Mouse (Mus musculus): ENCODE measurements around the gene Srebf2. TPM values are rescaled to one million over a fixed set of nuclear protein-coding genes. Genes with fewer than 3 reads are reported as not detected.

Gene Srebf2
- polyA plus RNA-seq, 1 experiment from 2014 or later, result 105 TPM

DNA sequence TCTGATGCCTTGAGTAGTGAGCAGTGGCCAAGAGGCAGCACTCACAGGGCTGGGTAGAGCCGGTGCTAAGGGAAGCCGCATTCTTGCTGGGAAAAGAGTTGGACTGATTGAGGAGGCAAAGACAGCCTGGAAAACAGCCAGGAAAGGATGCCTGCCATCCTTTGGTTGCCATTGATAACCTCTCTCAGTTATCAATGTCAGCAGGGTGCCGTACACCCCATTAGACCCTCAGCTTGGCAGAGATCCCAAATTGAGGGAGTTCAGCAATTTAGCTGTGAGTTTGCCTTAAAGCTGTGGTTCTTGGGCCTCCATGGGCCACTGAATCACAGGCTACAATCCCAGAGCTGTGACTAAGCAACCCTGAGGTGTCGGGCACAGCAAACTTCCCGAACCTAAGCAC is 34.1 kb downstream of the Srebf2 start:
- Histone ChIP-seq H3K9ac (replicated peaks; ENCODE audit: low read length) (no peak overlapping the region), H3K9me3 (replicated peaks; ENCODE audit: control insufficient read depth, low read length) (no peaks in the 10 kb centered on the region), H3K4me1 (ENCODE audit: control insufficient read depth, insufficient read depth, low read length) (no peaks in the 10 kb centered on the region), H3K36me3 (replicated peaks; ENCODE audit: control insufficient read depth, insufficient read depth, low read depth, low read length) (peaks cover 55% of the 10 kb centered on the region), H3K4me2 (ENCODE audit: low read depth, low read length) (no peak overlapping the region), H3K4me3 (ENCODE audit: low read depth, low read length) (no peak overlapping the region), H3K27me3 (ENCODE audit: control insufficient read depth, insufficient read depth, low read length) (no peaks in the 10 kb centered on the region), H3K27ac (replicated peaks; ENCODE audit: low read depth, low read length) (no peak overlapping the region)
- ATAC-seq (replicated peaks; ENCODE audit: insufficient number of reproducible peaks, low FRiP score, low TSS enrichment, low read depth) (no peak), DNase-seq (ENCODE audit: low spot score) (no peak)
- 95% methylated on average over 5 of the region's 5 CpGs for WGBS

DNA sequence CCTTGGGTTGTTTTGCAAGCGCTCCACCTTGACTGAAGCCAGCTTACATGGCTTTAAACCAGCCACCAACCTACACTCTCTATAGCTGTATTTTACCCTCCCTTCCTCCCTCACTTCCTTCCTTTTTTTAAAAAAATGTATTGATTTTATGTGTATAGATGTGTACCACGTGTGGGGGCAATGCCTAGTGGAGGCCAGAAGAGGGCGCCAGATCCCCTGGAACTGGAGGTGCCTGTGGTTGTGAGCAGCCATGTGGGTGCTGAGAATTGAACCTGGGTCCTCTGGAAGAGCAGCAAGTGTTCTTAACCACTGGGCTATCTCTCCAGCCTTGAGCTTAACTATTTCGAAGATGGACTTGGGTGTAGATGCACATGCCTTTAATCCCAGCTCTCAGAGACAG is 35.3 kb downstream of the Srebf2 start:
- ATAC-seq (replicated peaks; ENCODE audit: insufficient number of reproducible peaks, low FRiP score, low TSS enrichment, low read depth) (no peak), DNase-seq (ENCODE audit: low spot score) (no peak)
- no peaks in the 10 kb centered on the region for H3K27me3 ChIP-seq (ENCODE audit: control insufficient read depth, insufficient read depth, low read length)
- H3K4me2 ChIP-seq (ENCODE audit: low read depth, low read length), result no peak overlapping the region
- H3K36me3 ChIP-seq (replicated peaks; ENCODE audit: control insufficient read depth, insufficient read depth, low read depth, low read length), result peaks cover 59% of the 10 kb centered on the region
- no peak overlapping the region for H3K27ac ChIP-seq (replicated peaks; ENCODE audit: low read depth, low read length)
- no peaks in the 10 kb centered on the region for H3K9me3 ChIP-seq (replicated peaks; ENCODE audit: control insufficient read depth, low read length)
- H3K4me3 ChIP-seq (ENCODE audit: low read depth, low read length), result no peak overlapping the region
- H3K9ac ChIP-seq (replicated peaks; ENCODE audit: low read length), result no peak overlapping the region
- whole genome bisulfite sequencing, result 95% methylated on average over 4 of the region's 4 CpGs
- no peaks in the 10 kb centered on the region for H3K4me1 ChIP-seq (ENCODE audit: control insufficient read depth, insufficient read depth, low read length)

DNA sequence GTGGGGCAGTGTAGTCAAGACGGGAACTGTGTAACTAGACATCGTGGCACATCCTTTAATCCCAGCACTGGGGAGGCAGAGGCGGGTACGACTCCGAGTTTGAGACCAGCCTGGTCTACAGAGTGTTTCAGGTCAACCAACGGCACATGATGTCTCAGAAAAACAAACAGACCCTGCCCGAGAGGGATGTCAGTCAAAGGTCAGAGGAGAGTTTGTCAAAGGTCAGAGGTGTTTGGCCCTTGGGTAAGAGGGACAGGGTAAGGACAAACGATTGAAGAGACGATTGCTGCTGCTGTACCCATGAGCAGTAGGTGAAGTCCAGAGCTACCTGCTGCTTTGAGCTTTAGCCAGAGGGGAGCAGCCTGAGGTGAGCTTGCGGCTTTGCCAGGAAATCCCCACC is 36.6 kb downstream of the Srebf2 start:
- no peak for DNase-seq (ENCODE audit: low spot score)
- no peaks in the 10 kb centered on the region for H3K4me1 ChIP-seq (ENCODE audit: control insufficient read depth, insufficient read depth, low read length)
- no peak overlapping the region for H3K9ac ChIP-seq (replicated peaks; ENCODE audit: low read length)
- H3K36me3 ChIP-seq (replicated peaks; ENCODE audit: control insufficient read depth, insufficient read depth, low read depth, low read length), result peaks cover 59% of the 10 kb centered on the region
- no peak for ATAC-seq (replicated peaks; ENCODE audit: insufficient number of reproducible peaks, low FRiP score, low TSS enrichment, low read depth)
- 55% methylated on average over 10 of the region's 10 CpGs for WGBS
- no peak overlapping the region for H3K4me3 ChIP-seq (ENCODE audit: low read depth, low read length)
- H3K9me3 ChIP-seq (replicated peaks; ENCODE audit: control insufficient read depth, low read length), result no peaks in the 10 kb centered on the region
- H3K27me3 ChIP-seq (ENCODE audit: control insufficient read depth, insufficient read depth, low read length), result no peaks in the 10 kb centered on the region
- H3K4me2 ChIP-seq (ENCODE audit: low read depth, low read length), result no peak overlapping the region; the same call in 1 of the 2 replicates
- no peak overlapping the region for H3K27ac ChIP-seq (replicated peaks; ENCODE audit: low read depth, low read length)

DNA sequence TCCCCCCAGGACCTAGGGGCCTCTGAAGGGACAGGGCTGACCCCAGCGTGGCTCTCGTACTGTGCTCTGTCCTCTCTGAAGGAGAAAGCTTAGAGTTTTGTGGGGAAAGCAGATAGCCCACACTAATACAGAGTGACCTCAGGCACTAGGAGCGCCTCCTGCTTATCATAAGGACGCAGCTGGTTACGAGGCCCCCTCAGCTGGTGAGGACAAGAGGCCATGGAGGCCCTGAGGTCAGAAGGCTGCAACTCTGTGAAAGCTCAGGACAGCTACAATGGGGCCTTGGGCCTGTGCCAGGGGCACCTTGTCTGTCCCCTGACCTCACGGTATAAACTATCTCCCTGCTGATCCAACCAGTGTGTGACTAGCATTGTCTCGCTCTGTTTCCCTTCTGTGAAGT is 37.2 kb downstream of the Srebf2 start:
- DNase-seq (ENCODE audit: low spot score) (no peak), ATAC-seq (replicated peaks; ENCODE audit: insufficient number of reproducible peaks, low FRiP score, low TSS enrichment, low read depth) (0 out of 2 replicates have a peak, but pooled peaks have one; percentile 37)
- peaks cover 53% of the 10 kb centered on the region for H3K36me3 ChIP-seq (replicated peaks; ENCODE audit: control insufficient read depth, insufficient read depth, low read depth, low read length)
- no peaks in the 10 kb centered on the region for H3K27me3 ChIP-seq (ENCODE audit: control insufficient read depth, insufficient read depth, low read length)
- no peak overlapping the region for H3K9ac ChIP-seq (replicated peaks; ENCODE audit: low read length)
- H3K4me3 ChIP-seq (ENCODE audit: low read depth, low read length), result no peak overlapping the region
- H3K4me2 ChIP-seq (ENCODE audit: low read depth, low read length), result no peak overlapping the region; the same call in 1 of the 2 replicates
- WGBS, result 78% methylated on average over 7 of the region's 7 CpGs
- H3K4me1 ChIP-seq (ENCODE audit: control insufficient read depth, insufficient read depth, low read length), result no peaks in the 10 kb centered on the region
- H3K9me3 ChIP-seq (replicated peaks; ENCODE audit: control insufficient read depth, low read length), result no peaks in the 10 kb centered on the region
- no peak overlapping the region for H3K27ac ChIP-seq (replicated peaks; ENCODE audit: low read depth, low read length)

DNA sequence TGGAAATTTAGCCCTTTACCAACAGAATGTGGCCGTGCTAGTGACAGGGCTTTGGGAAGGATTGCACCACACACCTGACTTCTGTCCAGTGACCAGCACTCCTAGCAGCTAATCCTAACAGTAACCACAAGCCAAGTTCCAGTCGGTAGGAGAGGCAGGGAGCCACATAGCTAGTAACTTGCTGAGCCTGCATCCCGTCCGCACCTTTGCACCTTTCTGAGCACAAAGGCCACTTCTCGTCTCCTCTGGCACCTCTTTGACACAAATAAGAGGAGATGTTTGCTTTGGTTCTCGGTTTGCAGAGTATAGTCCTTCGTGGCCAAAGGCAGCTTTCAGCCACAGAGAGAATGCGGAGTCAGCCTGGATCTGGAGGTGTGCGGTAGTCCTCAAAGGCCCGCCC is 37.7 kb downstream of the Srebf2 start:
- no peak overlapping the region for H3K9ac ChIP-seq (replicated peaks; ENCODE audit: low read length)
- H3K4me2 ChIP-seq (ENCODE audit: low read depth, low read length), result no peak overlapping the region
- no peak overlapping the region for H3K27ac ChIP-seq (replicated peaks; ENCODE audit: low read depth, low read length)
- no peaks in the 10 kb centered on the region for H3K9me3 ChIP-seq (replicated peaks; ENCODE audit: control insufficient read depth, low read length)
- no peak overlapping the region for H3K4me3 ChIP-seq (ENCODE audit: low read depth, low read length)
- H3K4me1 ChIP-seq (ENCODE audit: control insufficient read depth, insufficient read depth, low read length), result no peaks in the 10 kb centered on the region
- DNase-seq (ENCODE audit: low spot score) (no peak), ATAC-seq (replicated peaks; ENCODE audit: insufficient number of reproducible peaks, low FRiP score, low TSS enrichment, low read depth) (no peak)
- H3K27me3 ChIP-seq (ENCODE audit: control insufficient read depth, insufficient read depth, low read length), result no peaks in the 10 kb centered on the region
- WGBS, result 89% methylated on average over 10 of the region's 10 CpGs
- H3K36me3 ChIP-seq (replicated peaks; ENCODE audit: control insufficient read depth, insufficient read depth, low read depth, low read length), result peaks cover 49% of the 10 kb centered on the region

DNA sequence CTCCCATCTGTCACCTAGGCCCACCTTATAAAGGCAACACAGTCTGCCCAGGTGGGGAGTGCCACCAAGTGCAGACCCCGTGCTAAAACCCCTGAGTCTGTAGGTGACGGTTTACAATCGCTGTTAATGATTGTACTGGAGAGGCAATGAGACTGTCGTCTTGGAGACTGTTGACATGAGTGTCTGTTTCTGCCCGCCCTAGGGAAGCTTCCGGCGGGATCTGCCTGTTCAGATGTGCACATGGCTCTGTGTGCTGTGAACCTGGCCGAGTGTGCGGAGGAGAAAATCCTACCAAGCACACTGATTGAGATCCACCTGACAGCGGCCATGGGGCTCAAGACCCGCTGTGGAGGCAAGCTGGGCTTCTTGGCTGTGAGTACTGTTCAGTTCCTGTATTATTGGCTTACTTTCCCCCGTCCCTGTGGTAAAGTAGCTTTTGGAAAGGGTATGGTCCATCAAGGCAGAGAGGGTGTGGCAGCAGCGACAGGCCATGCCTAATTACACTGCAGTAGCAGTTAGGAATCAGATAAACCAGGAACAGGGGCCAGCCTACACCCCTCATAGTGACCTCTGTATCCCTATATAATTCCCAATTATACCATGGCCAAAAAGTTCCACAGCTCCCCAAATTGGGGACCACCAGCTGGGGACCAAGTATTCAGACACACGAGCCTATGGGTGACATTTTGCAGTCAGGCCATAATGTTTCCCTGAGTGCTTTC is 38.2 kb downstream of the Srebf2 start:
- Histone ChIP-seq H3K27ac (replicated peaks; ENCODE audit: low read depth, low read length) (no peak overlapping the region), H3K4me2 (ENCODE audit: low read depth, low read length) (no peak overlapping the region), H3K4me3 (ENCODE audit: low read depth, low read length) (no peak overlapping the region), H3K9me3 (replicated peaks; ENCODE audit: control insufficient read depth, low read length) (no peaks in the 10 kb centered on the region), H3K27me3 (ENCODE audit: control insufficient read depth, insufficient read depth, low read length) (no peaks in the 10 kb centered on the region), H3K36me3 (replicated peaks; ENCODE audit: control insufficient read depth, insufficient read depth, low read depth, low read length) (peaks cover 43% of the 10 kb centered on the region), H3K4me1 (ENCODE audit: control insufficient read depth, insufficient read depth, low read length) (no peaks in the 10 kb centered on the region), H3K9ac (replicated peaks; ENCODE audit: low read length) (no peak overlapping the region)
- no peak for DNase-seq (ENCODE audit: low spot score)
- no peak for ATAC-seq (replicated peaks; ENCODE audit: insufficient number of reproducible peaks, low FRiP score, low TSS enrichment, low read depth)
- WGBS, result 92% methylated on average over 14 of the region's 14 CpGs

DNA sequence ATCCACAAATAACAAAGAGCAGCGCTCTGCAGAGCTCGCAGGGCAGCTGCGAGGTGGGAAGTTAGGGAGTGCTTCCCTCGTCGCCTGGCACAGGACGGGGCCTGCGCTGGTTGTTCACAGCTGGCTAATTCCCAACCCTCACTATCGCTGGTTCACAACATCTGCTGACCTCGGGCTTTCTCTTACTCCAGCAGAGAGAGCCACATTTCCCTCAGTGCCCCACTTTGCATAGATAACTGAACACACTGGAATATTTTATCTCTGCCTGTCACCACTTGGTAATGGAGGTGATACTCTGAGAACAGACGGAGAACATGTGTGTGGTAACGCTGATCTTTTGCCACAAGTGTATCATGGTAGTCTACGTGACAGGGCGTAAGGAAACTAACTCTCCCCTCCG is 39.1 kb downstream of the Srebf2 start:
- Histone ChIP-seq H3K4me2 (ENCODE audit: low read depth, low read length) (no peak overlapping the region), H3K36me3 (replicated peaks; ENCODE audit: control insufficient read depth, insufficient read depth, low read depth, low read length) (peaks cover 37% of the 10 kb centered on the region), H3K27me3 (ENCODE audit: control insufficient read depth, insufficient read depth, low read length) (no peaks in the 10 kb centered on the region), H3K4me1 (ENCODE audit: control insufficient read depth, insufficient read depth, low read length) (no peaks in the 10 kb centered on the region), H3K9ac (replicated peaks; ENCODE audit: low read length) (no peak overlapping the region), H3K9me3 (replicated peaks; ENCODE audit: control insufficient read depth, low read length) (no peaks in the 10 kb centered on the region), H3K4me3 (ENCODE audit: low read depth, low read length) (no peak overlapping the region), H3K27ac (replicated peaks; ENCODE audit: low read depth, low read length) (no peak overlapping the region)
- DNase-seq (ENCODE audit: low spot score) (no peak), ATAC-seq (replicated peaks; ENCODE audit: insufficient number of reproducible peaks, low FRiP score, low TSS enrichment, low read depth) (no peak)
- 85% methylated on average over 14 of the region's 14 CpGs for WGBS

DNA sequence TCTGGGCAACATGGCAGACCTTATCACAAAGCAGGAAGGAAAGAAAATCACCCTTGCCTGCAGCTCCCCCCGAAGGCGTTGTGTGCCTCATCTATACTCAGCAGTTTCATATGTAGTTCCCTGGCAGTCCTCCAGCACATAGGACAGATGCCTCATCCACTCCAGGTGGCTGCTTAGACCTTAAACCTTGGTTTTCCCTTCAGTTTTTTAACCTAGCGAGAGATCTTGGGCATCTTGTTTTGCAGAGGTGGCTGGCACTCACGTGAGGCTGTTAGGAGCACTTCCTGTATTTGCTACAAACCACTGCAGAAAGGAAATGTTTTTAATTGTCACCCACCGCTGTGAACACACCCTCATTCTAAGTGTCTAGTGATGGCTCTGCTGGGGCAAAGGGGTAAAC is 40.0 kb downstream of the Srebf2 start:
- no peak overlapping the region for H3K9ac ChIP-seq (replicated peaks; ENCODE audit: low read length)
- peaks cover 33% of the 10 kb centered on the region for H3K36me3 ChIP-seq (replicated peaks; ENCODE audit: control insufficient read depth, insufficient read depth, low read depth, low read length)
- ATAC-seq (replicated peaks; ENCODE audit: insufficient number of reproducible peaks, low FRiP score, low TSS enrichment, low read depth) (no peak), DNase-seq (ENCODE audit: low spot score) (no peak)
- H3K9me3 ChIP-seq (replicated peaks; ENCODE audit: control insufficient read depth, low read length), result no peaks in the 10 kb centered on the region
- no peak overlapping the region for H3K4me3 ChIP-seq (ENCODE audit: low read depth, low read length)
- no peak overlapping the region for H3K27ac ChIP-seq (replicated peaks; ENCODE audit: low read depth, low read length)
- no peak overlapping the region for H3K4me2 ChIP-seq (ENCODE audit: low read depth, low read length)
- no peaks in the 10 kb centered on the region for H3K27me3 ChIP-seq (ENCODE audit: control insufficient read depth, insufficient read depth, low read length)
- 90% methylated on average over 5 of the region's 5 CpGs for WGBS
- H3K4me1 ChIP-seq (ENCODE audit: control insufficient read depth, insufficient read depth, low read length), result no peaks in the 10 kb centered on the region

Data from embryonic facial prominence, embryonic 11.5 days (tissue).